In the genomic region with DNA sequence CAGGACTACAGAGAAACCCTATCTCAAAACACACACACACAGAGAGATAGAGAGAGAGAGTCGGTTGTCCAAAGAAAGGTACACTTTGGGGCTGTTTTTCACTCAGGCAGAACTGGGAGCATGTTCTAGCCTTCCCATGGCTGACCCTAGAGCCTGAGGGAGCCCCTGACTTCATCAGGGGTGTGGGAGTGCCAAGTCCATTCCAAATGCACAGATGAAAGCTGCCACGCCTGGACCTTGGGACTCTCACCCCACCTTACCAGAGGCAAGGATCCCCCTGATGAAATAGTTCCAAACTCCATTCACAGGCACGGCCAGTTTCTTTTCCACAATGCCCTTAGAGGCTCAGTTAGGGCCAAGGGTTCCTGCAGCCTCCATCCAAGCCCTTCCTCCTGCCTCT, we compare ENCODE assay signal across 9 mouse cellular contexts. TPM values are rescaled to one million over a fixed set of nuclear protein-coding genes. Genes with fewer than 3 reads are reported as not detected.
DNase-seq lines count a peak whose midpoint lies in the region; ATAC-seq and TF ChIP-seq lines count a peak whose summit lies in the region.
"Had no signal": no experiment of that assay in that cellular context is flagged by ENCODE, and none has a peak within 500 bp of the region (broad histone marks: within the 10 kb centered on the region; RNA-seq: fewer than 3 reads in every experiment).

No protein-coding gene starts in this region.

- H3K36me3 ChIP-seq in heart, embryonic 15.5 days, result peaks cover 23% of the 10 kb centered on the region
- peaks cover 18% of the 10 kb centered on the region for H3K36me3 ChIP-seq in neural tube, embryonic 13.5 days
- peaks cover 9% of the 10 kb centered on the region; the same call in 1 of the 2 replicates for H3K36me3 ChIP-seq in neural tube, embryonic 15.5 days
- peaks cover 21% of the 10 kb centered on the region for H3K36me3 ChIP-seq in limb, embryonic 14.5 days (ENCODE audit: control insufficient read depth, insufficient read depth, low read length)

- peak overlapping the region; percentile 89; the same call in 1 of the 2 replicates for H3K4me3 ChIP-seq in heart, embryonic 15.5 days
- no peak overlapping the region for H3K4me3 ChIP-seq in neural tube, embryonic 13.5 days
- H3K4me3 ChIP-seq in neural tube, embryonic 15.5 days (replicated peaks), result no peak overlapping the region
- 0 out of 2 replicates have a peak overlapping the region, but pooled peaks have one; percentile 87 for H3K4me3 ChIP-seq in limb, embryonic 14.5 days (replicated peaks; ENCODE audit: low read length)

- no peak for ATAC-seq in heart, embryonic 15.5 days (replicated peaks; ENCODE audit: insufficient number of reproducible peaks, insufficient read depth, low FRiP score, low read depth)
- ATAC-seq in neural tube, embryonic 13.5 days (ENCODE audit: low read depth), result no peak
- ATAC-seq in neural tube, embryonic 15.5 days (ENCODE audit: low FRiP score), result no peak
- no peak for ATAC-seq in limb, embryonic 14.5 days (ENCODE audit: low FRiP score, low read depth)

- WGBS in heart, embryonic 15.5 days, result 76% methylated on average over 3 of the region's 3 CpGs
- 82% methylated on average over 3 of the region's 3 CpGs for WGBS in neural tube, embryonic 13.5 days
- WGBS in neural tube, embryonic 15.5 days, result 82% methylated on average over 3 of the region's 3 CpGs
- WGBS in limb, embryonic 14.5 days, result 83% methylated on average over 3 of the region's 3 CpGs

- 0 out of 2 replicates have a peak, but pooled peaks cover 3% of the 10 kb centered on the region for H3K27me3 ChIP-seq in heart, embryonic 15.5 days
- H3K27me3 ChIP-seq in neural tube, embryonic 13.5 days, result no peaks in the 10 kb centered on the region
- H3K27me3 ChIP-seq in neural tube, embryonic 15.5 days (replicated peaks), result no peaks in the 10 kb centered on the region; the same call in 1 of the 2 replicates
- H3K27me3 ChIP-seq in limb, embryonic 14.5 days (ENCODE audit: control insufficient read depth, insufficient read depth, low read length), result no peaks in the 10 kb centered on the region

- H3K4me1 ChIP-seq in heart, embryonic 15.5 days (replicated peaks), result peaks cover 20% of the 10 kb centered on the region
- peaks cover 12% of the 10 kb centered on the region for H3K4me1 ChIP-seq in neural tube, embryonic 13.5 days (replicated peaks)
- peaks cover 16% of the 10 kb centered on the region for H3K4me1 ChIP-seq in neural tube, embryonic 15.5 days
- peaks cover 8% of the 10 kb centered on the region; the same call in 1 of the 2 replicates for H3K4me1 ChIP-seq in limb, embryonic 14.5 days (ENCODE audit: control insufficient read depth, insufficient read depth, low read length)

- H3K27ac ChIP-seq in heart, embryonic 15.5 days, result no peak overlapping the region
- H3K27ac ChIP-seq in neural tube, embryonic 13.5 days (replicated peaks), result no peak overlapping the region
- H3K27ac ChIP-seq in neural tube, embryonic 15.5 days (replicated peaks), result no peak overlapping the region
- H3K27ac ChIP-seq in limb, embryonic 14.5 days (replicated peaks; ENCODE audit: low read depth, low read length), result no peak overlapping the region

- no peak for TF ChIP-seq POLR2A in limb, embryonic 14.5 days (IDR thresholded peaks at IDR 0.05; ENCODE audit: borderline replicate concordance, extremely low read depth, insufficient read depth, insufficient read length)

- no peak for DNase-seq in heart, adult 9 months (ENCODE audit: low spot score in 2 of 2)
- no peak for DNase-seq in limb, embryonic 14.5 days (ENCODE audit: low spot score)
- no peak for DNase-seq in cerebellum, adult 18-20 months
- DNase-seq in right cerebral cortex, postnatal 25 days, result no peak
- DNase-seq: heart, postnatal 14 days; thymus, adult 18-20 months had no signal

- H3K9ac ChIP-seq in heart, embryonic 15.5 days, result no peak overlapping the region
- H3K9ac ChIP-seq in neural tube, embryonic 13.5 days, result no peak overlapping the region
- H3K9ac ChIP-seq in neural tube, embryonic 15.5 days (replicated peaks), result no peak overlapping the region
- H3K9ac ChIP-seq in limb, embryonic 14.5 days (ENCODE audit: low read depth, low read length, severe bottlenecking), result peak overlapping the region; percentile 83; the same call in 1 of the 2 replicates

- H3K4me2 ChIP-seq in heart, embryonic 15.5 days, result peak overlapping the region; percentile 92; the same call in 1 of the 2 replicates
- H3K4me2 ChIP-seq in neural tube, embryonic 13.5 days, result peak overlapping the region; percentile 95; the same call in 1 of the 2 replicates
- H3K4me2 ChIP-seq in neural tube, embryonic 15.5 days, result no peak overlapping the region
- H3K4me2 ChIP-seq in limb, embryonic 14.5 days (replicated peaks; ENCODE audit: low read depth, low read length, severe bottlenecking), result no peak overlapping the region

- no peaks in the 10 kb centered on the region for H3K9me3 ChIP-seq in heart, embryonic 15.5 days (replicated peaks)
- H3K9me3 ChIP-seq in neural tube, embryonic 13.5 days, result no peaks in the 10 kb centered on the region
- H3K9me3 ChIP-seq in neural tube, embryonic 15.5 days (replicated peaks), result no peaks in the 10 kb centered on the region
- no peaks in the 10 kb centered on the region for H3K9me3 ChIP-seq in limb, embryonic 14.5 days (ENCODE audit: control insufficient read depth, low read length)

RNA-seq across cellular contexts. Expression of a gene that starts 1.0 kb away (rescaled TPM):
- polyA plus RNA-seq in heart, embryonic 15.5 days (2015; fragmentation: Nextera tagmentation; extraction: Ambion mirVana), result 15.4 and 18.0 TPM in 2 replicates
- polyA plus RNA-seq in neural tube, embryonic 13.5 days (2015; fragmentation: Nextera tagmentation; extraction: Ambion mirVana), result 7.2 and 7.8 TPM in 2 replicates
- 10.5 and 12.6 TPM in 2 replicates for polyA plus RNA-seq in neural tube, embryonic 15.5 days (2015; fragmentation: Nextera tagmentation; extraction: Ambion mirVana)
- polyA plus RNA-seq in limb, embryonic 14.5 days (2012; rRNA removed), result 15.6 and 21.6 TPM in 2 replicates
- polyA plus RNA-seq in limb, embryonic 14.5 days (2014; fragmentation: Nextera tagmentation; extraction: Ambion mirVana), result 11.7 and 12.5 TPM in 2 replicates

RNA-seq across cellular contexts. Expression of a gene that starts 59.3 kb away (rescaled TPM):
- 6.5 and 7.9 TPM in 2 replicates for polyA plus RNA-seq in heart, embryonic 15.5 days (2015; fragmentation: Nextera tagmentation; extraction: Ambion mirVana)
- 5.8 and 6.8 TPM in 2 replicates for polyA plus RNA-seq in neural tube, embryonic 13.5 days (2015; fragmentation: Nextera tagmentation; extraction: Ambion mirVana)
- 4.5 and 6.0 TPM in 2 replicates for polyA plus RNA-seq in neural tube, embryonic 15.5 days (2015; fragmentation: Nextera tagmentation; extraction: Ambion mirVana)
- 29.4 and 30.2 TPM in 2 replicates for polyA plus RNA-seq in limb, embryonic 14.5 days (2012; rRNA removed)
- polyA plus RNA-seq in limb, embryonic 14.5 days (2014; fragmentation: Nextera tagmentation; extraction: Ambion mirVana), result 17.7 and 20.6 TPM in 2 replicates

Comparison
In these comparisons a context has a peak if more than half of its experiments do, and no peak if none do; other contexts are left out.
1. H3K4me2 ChIP-seq: peak in heart, embryonic 15.5 days (single experiment) and neural tube, embryonic 13.5 days (single experiment); none in neural tube, embryonic 15.5 days (single experiment) and limb, embryonic 14.5 days (single experiment).
2. H3K4me3 ChIP-seq: peak in heart, embryonic 15.5 days (single experiment) and limb, embryonic 14.5 days (single experiment); none in neural tube, embryonic 13.5 days (single experiment) and neural tube, embryonic 15.5 days (single experiment).